Mouse (Mus musculus) CH12.LX (cell line): Measurements from ENCODE around the gene H2-DMb2. TPM values are rescaled to one million over a fixed set of nuclear protein-coding genes. Genes with fewer than 3 reads are reported as not detected.

Experiments used
- DNase-seq: peaks from one replicate; pipeline ENCODE4 v3.0.0-alpha.2; 2013; ENCODE audit errors: extremely low read depth
- H3K27ac ChIP-seq: 2 replicates; pipeline ENCODE4 v1.5.1; 2012; ENCODE audit warnings: low read depth, mild to moderate bottlenecking, control low read depth, moderate library complexity; ENCODE audit not compliant: insufficient read depth
- H3K27me3 ChIP-seq: replicated peaks from 2 replicates; pipeline ENCODE3; 2012; ENCODE audit warnings: inconsistent platforms
- H3K36me3 ChIP-seq, 2 experiments: replicated peaks in 1 of 2; 2 replicates each; pipeline versions ENCODE3 to v1.6.1; 2012; ENCODE audit warnings: inconsistent platforms in 1 of 2, low read length in 1 of 2, mild to moderate bottlenecking in 1 of 2, mixed read lengths in 1 of 2, moderate library complexity in 1 of 2; ENCODE audit not compliant: control insufficient read depth in 1 of 2, insufficient read depth in 1 of 2
- H3K4me1 ChIP-seq, 2 experiments: 2 replicates each; pipeline ENCODE4 v1.6.1; 2012; ENCODE audit warnings: inconsistent platforms in 1 of 2, moderate library complexity in 1 of 2; ENCODE audit not compliant: insufficient read depth in 2 of 2, control insufficient read depth in 1 of 2
- H3K4me2 ChIP-seq: 2 replicates; pipeline ENCODE4 v1.6.1; 2012; ENCODE audit warnings: low read depth, mild to moderate bottlenecking, control low read depth; ENCODE audit not compliant: poor library complexity, insufficient read depth, severe bottlenecking
- H3K4me3 ChIP-seq, 3 experiments: fragments of 150-350 bp in 1 of 3; sonication (generic) in 1 of 3; replicated peaks in 1 of 3; 2 replicates each; pipeline versions ENCODE3 to v1.5.1; 2011 to 2012; ENCODE audit warnings: low read depth in 2 of 3, low read length in 2 of 3, mild to moderate bottlenecking in 2 of 3, moderate library complexity in 2 of 3, control low read depth in 1 of 3, improper control_type of control experiment in 1 of 3, inconsistent platforms in 1 of 3, mixed read lengths in 1 of 3; ENCODE audit not compliant: poor library complexity in 1 of 3
- H3K79me2 ChIP-seq: replicated peaks from 2 replicates; pipeline ENCODE4 v1.6.1; 2012; ENCODE audit warnings: mild to moderate bottlenecking, moderate library complexity; ENCODE audit not compliant: control insufficient read depth, poor library complexity, insufficient read depth, severe bottlenecking; ENCODE audit errors: extremely low read depth
- H3K9ac ChIP-seq: 2 replicates; pipeline ENCODE4 v1.6.1; 2012; ENCODE audit warnings: low read depth, mild to moderate bottlenecking, control low read depth, moderate library complexity; ENCODE audit not compliant: insufficient read depth
- H3K9me3 ChIP-seq: replicated peaks from 2 replicates; pipeline ENCODE3; 2012; ENCODE audit warnings: low read length, inconsistent platforms, mixed read lengths
- CHD1 ChIP-seq: IDR thresholded peaks from 2 replicates; pipeline ENCODE4 v1.6.1; 2012; ENCODE audit warnings: low read depth, low read length, improper control_type of control experiment, inconsistent platforms
- CHD2 ChIP-seq: IDR thresholded peaks from 2 replicates; pipeline ENCODE4 v1.6.1; 2011; ENCODE audit warnings: low read length, improper control_type of control experiment
- E2F4 ChIP-seq: IDR thresholded peaks from 2 replicates; pipeline ENCODE4 v1.6.1; 2011; ENCODE audit warnings: low read depth, low read length, improper control_type of control experiment; ENCODE audit not compliant: insufficient replicate concordance
- GABPA ChIP-seq: IDR thresholded peaks from 2 replicates; pipeline ENCODE4 v1.6.1; 2012; ENCODE audit warnings: low read depth, low read length, improper control_type of control experiment, inconsistent platforms; ENCODE audit not compliant: insufficient replicate concordance
- IRF4 ChIP-seq: IDR thresholded peaks from 2 replicates; pipeline ENCODE4 v1.6.1; 2014; ENCODE audit warnings: low read depth, mild to moderate bottlenecking, inconsistent platforms, low read length, improper control_type of control experiment
- KAT2A ChIP-seq: IDR thresholded peaks from 2 replicates; pipeline ENCODE4 v1.6.1; 2012; ENCODE audit warnings: low read length, improper control_type of control experiment, inconsistent platforms; ENCODE audit not compliant: insufficient replicate concordance
- MEF2A ChIP-seq: IDR thresholded peaks from 2 replicates; pipeline ENCODE4 v1.6.1; 2014; ENCODE audit warnings: low read depth, mild to moderate bottlenecking, inconsistent platforms, low read length, improper control_type of control experiment, borderline replicate concordance
- MXI1 ChIP-seq: IDR thresholded peaks from 2 replicates; pipeline ENCODE4 v1.6.1; 2011; ENCODE audit warnings: mild to moderate bottlenecking, low read depth, low read length, improper control_type of control experiment
- MYC ChIP-seq: IDR thresholded peaks from 2 replicates; pipeline ENCODE4 v1.6.1; 2011; ENCODE audit warnings: low read depth, mild to moderate bottlenecking, improper control_type of control experiment, low read length
- NELFE ChIP-seq: IDR thresholded peaks from 2 replicates; pipeline ENCODE4 v1.6.1; 2011; ENCODE audit warnings: low read depth, low read length, improper control_type of control experiment
- NRF1 ChIP-seq: IDR thresholded peaks from 2 replicates; pipeline ENCODE4 v1.6.1; 2014; ENCODE audit warnings: low read depth, mild to moderate bottlenecking, inconsistent platforms, low read length, improper control_type of control experiment, moderate library complexity
- POLR2A ChIP-seq: IDR thresholded peaks from 2 replicates; pipeline ENCODE4 v1.6.1; 2011; ENCODE audit warnings: low read depth, mild to moderate bottlenecking, improper control_type of control experiment, low read length
- POLR2AphosphoS2 ChIP-seq: IDR thresholded peaks from 2 replicates; pipeline ENCODE4 v1.6.1; 2011; ENCODE audit warnings: low read depth, low read length, improper control_type of control experiment
- SIN3A ChIP-seq: IDR thresholded peaks from 2 replicates; pipeline ENCODE4 v1.6.1; 2012; ENCODE audit warnings: low read length, improper control_type of control experiment, inconsistent platforms
- SMC3 ChIP-seq: IDR thresholded peaks from 2 replicates; pipeline ENCODE4 v1.6.1; 2011; ENCODE audit warnings: low read depth, low read length, improper control_type of control experiment
- UBTF ChIP-seq: IDR thresholded peaks from 2 replicates; pipeline ENCODE4 v1.6.1; 2012; ENCODE audit warnings: low read depth, mild to moderate bottlenecking, inconsistent platforms, low read length, improper control_type of control experiment, moderate library complexity
- USF1 ChIP-seq: IDR thresholded peaks from 2 replicates; pipeline ENCODE4 v1.6.1; 2014; ENCODE audit warnings: low read depth, mild to moderate bottlenecking, inconsistent platforms, low read length, improper control_type of control experiment
- USF2 ChIP-seq: conservative IDR thresholded peaks from 2 replicates; pipeline ENCODE4 v1.6.1; 2011; ENCODE audit warnings: low read depth, low read length, improper control_type of control experiment
- ZKSCAN1 ChIP-seq: IDR thresholded peaks from 2 replicates; pipeline ENCODE4 v1.6.1; 2012; ENCODE audit warnings: low read depth, inconsistent platforms, low read length, improper control_type of control experiment, borderline replicate concordance
- ZMIZ1 ChIP-seq: IDR thresholded peaks from 2 replicates; pipeline ENCODE4 v1.6.1; 2012; ENCODE audit warnings: low read depth, mild to moderate bottlenecking, inconsistent platforms, low read length, improper control_type of control experiment
- dilution Hi-C: fragments of 300-500 bp; cut with MboI; formaldehyde crosslinking; loops from 2 replicates; pipeline ENCODE4 v1.14.3; 2020; ENCODE audit warnings: low sequenced_read_pairs; ENCODE audit not compliant: extremely low pct_unique_long_range_greater_than_20kb, extremely low pct_ligation_motif_present
- in situ Hi-C: fragments of 300-500 bp; cut with MboI; formaldehyde crosslinking; loops from 3 replicates; pipeline ENCODE4 v1.14.3; 2019; ENCODE audit warnings: low sequenced_read_pairs, low pct_ligation_motif_present, low pct_unique_long_range_greater_than_20kb, mixed read lengths
- polyA plus RNA-seq: library from polyadenylated mRNA; unstranded; fragments of >175 nt; gene quantifications from 2 replicates; pipeline ENCODE4 v1.2.1, GENCODE M21; 2012; ENCODE audit warnings: low read depth; ENCODE audit not compliant: insufficient read length
- total RNA-seq, 2 experiments: library from RNA; depleted of rRNA; stranded (reverse); fragments of 300-350 nt in 1 of 2; fragments of >200 nt in 1 of 2; gene quantifications; 2 replicates each; pipeline ENCODE4 v1.2.3; 2012 to 2014

The H2-DMb2 gene
- total and polyA plus RNA-seq, 3 experiments, result 107 to 199 (median 175) TPM

- TF ChIP-seq NRF1 (peak; percentile 82), POLR2AphosphoS2 (peak; percentile 83; the same call in 1 of the 2 replicates)
Observed at GRCm38 (mm10) chr17:34187261-34187916, 44.3 kb downstream of the H2-DMb2 start, which contains the start of the genes Tap1 and Psmb9 (continued).

DNA sequence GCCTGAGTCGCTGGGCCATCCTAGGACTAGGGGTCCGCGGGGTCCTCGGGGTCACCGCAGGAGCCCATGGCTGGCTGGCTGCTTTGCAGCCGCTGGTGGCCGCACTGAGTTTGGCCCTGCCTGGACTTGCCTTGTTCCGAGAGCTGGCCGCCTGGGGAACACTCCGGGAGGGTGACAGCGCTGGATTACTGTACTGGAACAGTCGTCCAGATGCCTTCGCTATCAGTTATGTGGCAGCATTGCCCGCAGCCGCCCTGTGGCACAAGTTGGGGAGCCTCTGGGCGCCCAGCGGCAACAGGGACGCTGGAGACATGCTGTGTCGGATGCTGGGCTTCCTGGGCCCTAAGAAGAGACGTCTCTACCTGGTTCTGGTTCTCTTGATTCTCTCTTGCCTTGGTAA lies 44.9 kb downstream of the H2-DMb2 start:
- Histone ChIP-seq H3K4me2 (no peak overlapping the region), H3K9ac (peak overlapping the region; percentile 100), H3K9me3 (no peaks in the 10 kb centered on the region), H3K27ac (peak overlapping the region; percentile 98), H3K79me2 (peaks cover 86% of the 10 kb centered on the region), H3K4me1 (peaks cover 29 to 60% of the 10 kb centered on the region in 2 experiments), H3K27me3 (no peaks in the 10 kb centered on the region), H3K36me3 (peaks cover 46 to 61% of the 10 kb centered on the region in 2 experiments), H3K4me3 (peak overlapping the region; percentile 98 to 100 (median 99))
- dilution Hi-C loops (no loop called here), in situ Hi-C loops (no loop called here)
- no peak for DNase-seq
- no peak for TF ChIP-seq USF1
- TF ChIP-seq CHD2, result no peak
- TF ChIP-seq E2F4, result no peak
- no peak for TF ChIP-seq NELFE
- no peak for TF ChIP-seq KAT2A
- TF ChIP-seq SMC3, result no peak
- no peak for TF ChIP-seq ZKSCAN1
- TF ChIP-seq UBTF, result peak; percentile 63; the same call in 1 of the 2 replicates
- peak; percentile 51; the same call in 1 of the 2 replicates for TF ChIP-seq SIN3A
- no peak for TF ChIP-seq ZMIZ1
- TF ChIP-seq USF2, result no peak
- TF ChIP-seq CHD1, result peak; percentile 46; the same call in 1 of the 2 replicates
- TF ChIP-seq MXI1, result no peak
- no peak for TF ChIP-seq MYC
- 0 out of 2 replicates have a peak, but pooled peaks have one; percentile 20 for TF ChIP-seq MEF2A
- no peak for TF ChIP-seq IRF4

GRCm38 (mm10) chr17:34188986-34189385 lies 45.9 kb downstream of the H2-DMb2 start:
- H3K9me3 ChIP-seq, result no peaks in the 10 kb centered on the region
- H3K4me1 ChIP-seq, result peaks cover 27 to 59% of the 10 kb centered on the region in 2 experiments
- in situ Hi-C loops, result no loop called here
- H3K36me3 ChIP-seq, result peaks cover 45 to 61% of the 10 kb centered on the region in 2 experiments
- TF ChIP-seq GABPA (no peak), POLR2A (peak; percentile 9; the same call in 1 of the 2 replicates)
- H3K9ac ChIP-seq, result peak overlapping the region; percentile 94
- no peak for DNase-seq
- H3K27ac ChIP-seq, result peak overlapping the region; percentile 30
- H3K4me2 ChIP-seq, result peak overlapping the region; percentile 92
- no peaks in the 10 kb centered on the region for H3K27me3 ChIP-seq
- H3K79me2 ChIP-seq, result peaks cover 88% of the 10 kb centered on the region
- peak overlapping the region; percentile 52 to 98 (median 81) for H3K4me3 ChIP-seq
- dilution Hi-C loops, result no loop called here
